Mouse (Mus musculus) forebrain, embryonic 11.5 days (tissue): ENCODE data around the gene Prcp. TPM values are rescaled to one million over a fixed set of nuclear protein-coding genes. Genes with fewer than 3 reads are reported as not detected.
A peak's percentile ranks its signal among the peaks of the same experiment; 100 is the strongest.

Source experiments
- ATAC-seq: fragments of 200-750 bp; cut with Nextera tagmentation; replicated peaks from 2 replicates; pipeline ENCODE4 v1.8.0; 2017; ENCODE audit warnings: moderate TSS enrichment; ENCODE audit not compliant: low FRiP score
- DNase-seq: peaks from one replicate; pipeline ENCODE4 v3.0.0-alpha.2; 2017; ENCODE audit warnings: low spot score
- H3K27ac ChIP-seq: fragments of 300-500 bp; sonication (generic); 2 replicates; pipeline ENCODE4 v1.5.1; 2014; ENCODE audit warnings: low read depth, low read length
- H3K27me3 ChIP-seq: fragments of 300-500 bp; sonication (generic); 2 replicates; pipeline ENCODE4 v1.6.1; 2014; ENCODE audit warnings: mild to moderate bottlenecking, low read length, mixed read lengths; ENCODE audit not compliant: control insufficient read depth, insufficient read depth
- H3K36me3 ChIP-seq: fragments of 300-500 bp; sonication (generic); 2 replicates; pipeline ENCODE4 v1.6.1; 2014; ENCODE audit warnings: mild to moderate bottlenecking, low read length, moderate library complexity, mixed read lengths; ENCODE audit not compliant: control insufficient read depth, insufficient read depth
- H3K4me1 ChIP-seq: fragments of 300-500 bp; sonication (generic); replicated peaks from 2 replicates; pipeline ENCODE4 v1.6.1; 2014; ENCODE audit warnings: low read length, mixed read lengths; ENCODE audit not compliant: control insufficient read depth, insufficient read depth
- H3K4me2 ChIP-seq: fragments of 300-500 bp; sonication (generic); 2 replicates; pipeline ENCODE4 v1.6.1; 2014; ENCODE audit warnings: low read depth, mild to moderate bottlenecking, low read length, moderate library complexity, mixed read lengths; ENCODE audit not compliant: severe bottlenecking
- H3K4me3 ChIP-seq: fragments of 300-500 bp; sonication (generic); 2 replicates; pipeline ENCODE4 v1.5.1; 2014; ENCODE audit warnings: low read depth, low read length
- H3K9ac ChIP-seq: fragments of 300-500 bp; sonication (generic); 2 replicates; pipeline ENCODE4 v1.6.1; 2014; ENCODE audit warnings: low read length
- H3K9me3 ChIP-seq: fragments of 300-500 bp; sonication (generic); 2 replicates; pipeline ENCODE4 v1.6.1; 2016; ENCODE audit warnings: low read length, mixed read lengths; ENCODE audit not compliant: control insufficient read depth
- WGBS: fragments of 180-500 bp; shearing (Covaris S2); extraction: QIAGEN DNeasy Blood & Tissue Kit; methylation state at CpG from one replicate; pipeline ENCODE4 v1.1.7; 2014; 5-methylcytosine and 5-hydroxymethylcytosine counted together
- polyA plus RNA-seq: library from polyadenylated mRNA; unstranded; fragments of >200 nt; fragmentation: Nextera tagmentation; extraction: Ambion mirVana; gene quantifications from 2 replicates; pipeline ENCODE4 v1.2.1, GENCODE M21; 2014

The Prcp gene
- polyA plus RNA-seq, 1 experiment from 2014 or later = 20.3 TPM

DNA sequence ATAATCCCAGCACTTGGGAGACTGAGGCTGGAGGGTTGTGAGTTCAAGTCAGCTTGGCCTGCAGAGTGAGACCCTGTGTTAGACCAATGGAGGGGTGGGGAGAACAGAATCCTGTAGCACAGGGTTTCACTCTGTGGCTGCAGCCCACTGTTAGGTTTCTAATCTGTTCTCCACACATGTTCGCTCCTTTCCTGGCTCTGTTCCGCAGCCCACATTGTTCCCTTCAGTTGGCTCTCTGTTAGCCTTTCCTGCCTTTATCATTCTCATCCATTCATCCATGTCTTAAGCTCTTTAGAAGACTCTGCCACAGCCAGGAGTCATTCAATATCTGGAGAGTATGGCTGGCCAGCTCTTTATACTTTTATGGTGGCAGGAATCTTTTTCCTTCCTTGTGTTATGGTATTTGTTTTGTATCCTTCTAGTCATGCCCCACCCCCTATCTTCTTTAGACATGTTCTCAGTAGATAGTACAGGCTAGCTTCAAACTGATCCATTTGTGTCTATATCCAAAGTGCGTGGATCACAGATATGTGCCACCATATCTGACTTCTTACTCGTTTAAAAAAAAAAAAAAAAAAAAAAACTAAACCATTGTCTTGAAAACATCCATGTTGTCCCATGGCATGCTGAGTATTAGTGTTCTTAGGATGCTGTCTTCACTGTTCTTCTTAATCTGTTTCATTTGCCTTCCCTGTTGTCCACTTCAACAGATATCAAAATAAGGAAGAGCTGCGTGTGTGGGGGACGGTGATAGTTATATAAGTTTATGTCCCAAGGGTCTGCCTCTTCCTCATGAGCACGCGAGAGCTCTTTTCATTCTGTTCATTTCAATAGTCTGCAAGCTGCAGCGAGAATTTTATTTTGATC lies 9.8 kb downstream of the Prcp start:
- DNase-seq = no peak

DNA sequence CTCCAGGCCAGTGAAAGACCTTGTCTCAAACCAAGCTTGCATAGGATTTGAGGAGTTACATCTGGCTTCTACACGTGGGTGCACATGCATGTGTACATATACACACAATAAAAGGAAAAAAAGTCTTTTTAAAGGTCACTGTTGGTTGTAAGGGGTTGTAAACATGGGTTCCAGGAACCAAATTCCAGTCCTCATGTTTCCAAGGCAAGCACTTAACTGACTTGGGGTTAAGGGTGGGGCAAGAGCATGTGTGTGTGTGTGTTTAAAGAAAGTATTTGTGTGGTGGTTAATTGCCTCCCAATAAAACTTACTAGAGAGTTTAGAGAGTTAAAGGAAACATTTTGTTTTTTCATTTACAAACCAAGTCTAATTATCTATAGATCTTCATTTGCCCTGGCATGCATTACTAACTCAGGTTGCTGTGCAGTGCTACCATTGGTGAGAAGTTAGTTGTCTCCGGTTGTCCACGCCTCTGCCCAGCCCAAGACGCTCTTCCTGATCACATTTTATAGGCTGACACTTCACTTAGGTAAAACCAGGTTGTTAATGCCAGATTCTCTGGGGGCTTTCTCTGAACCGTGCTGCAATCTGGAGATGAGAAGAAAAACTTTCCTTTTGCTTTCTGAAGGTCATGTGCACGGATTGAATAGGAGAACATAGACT lies 10.9 kb downstream of the Prcp start:
- WGBS = 89% methylated on average over 6 of the region's 6 CpGs
- ATAC-seq (no peak), DNase-seq (no peak)
- H3K4me2 ChIP-seq = no peak overlapping the region
- no peaks in the 10 kb centered on the region for H3K4me1 ChIP-seq
- H3K27me3 ChIP-seq = no peaks in the 10 kb centered on the region
- no peak overlapping the region for H3K9ac ChIP-seq
- H3K4me3 ChIP-seq = no peak overlapping the region
- no peak overlapping the region for H3K27ac ChIP-seq
- no peaks in the 10 kb centered on the region for H3K36me3 ChIP-seq
- no peaks in the 10 kb centered on the region for H3K9me3 ChIP-seq

More for the DNA sequence above, 9.8 kb downstream of the Prcp start:
- no peaks in the 10 kb centered on the region for H3K4me1 ChIP-seq
- H3K4me3 ChIP-seq = no peak overlapping the region
- H3K36me3 ChIP-seq = no peaks in the 10 kb centered on the region
- no peaks in the 10 kb centered on the region for H3K27me3 ChIP-seq
- H3K9me3 ChIP-seq = no peaks in the 10 kb centered on the region
- no peak for ATAC-seq
- WGBS = 84% methylated on average over 9 of the region's 9 CpGs
- H3K9ac ChIP-seq = no peak overlapping the region
- no peak overlapping the region for H3K27ac ChIP-seq
- no peak overlapping the region for H3K4me2 ChIP-seq

DNA sequence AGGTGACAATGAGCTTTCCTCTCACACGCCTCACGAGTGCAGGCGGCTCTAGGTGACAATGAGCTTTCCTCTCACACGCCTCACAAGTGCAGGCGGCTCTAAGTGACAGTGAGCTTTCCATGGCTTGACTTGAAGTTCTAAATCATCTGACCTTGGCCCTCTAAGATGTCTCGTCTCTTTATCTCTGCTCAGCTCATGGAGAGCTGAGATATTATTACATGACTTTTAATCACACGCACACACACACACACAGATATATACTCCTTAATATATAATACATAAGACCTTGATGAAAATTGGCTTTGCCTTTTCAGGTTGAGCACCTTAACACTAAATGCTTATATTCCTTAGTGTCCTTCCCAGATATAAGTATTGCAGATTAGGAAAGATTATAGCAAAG lies 12.5 kb downstream of the Prcp start:
- H3K36me3 ChIP-seq = no peaks in the 10 kb centered on the region
- DNase-seq (no peak), ATAC-seq (0 out of 2 replicates have a peak, but pooled peaks have one; percentile 6)
- H3K4me3 ChIP-seq = no peak overlapping the region
- H3K4me1 ChIP-seq = no peaks in the 10 kb centered on the region
- H3K9me3 ChIP-seq = no peaks in the 10 kb centered on the region
- no peak overlapping the region for H3K27ac ChIP-seq
- WGBS = 88% methylated on average over 7 of the region's 7 CpGs
- no peak overlapping the region for H3K9ac ChIP-seq
- no peaks in the 10 kb centered on the region for H3K27me3 ChIP-seq
- H3K4me2 ChIP-seq = no peak overlapping the region

DNA sequence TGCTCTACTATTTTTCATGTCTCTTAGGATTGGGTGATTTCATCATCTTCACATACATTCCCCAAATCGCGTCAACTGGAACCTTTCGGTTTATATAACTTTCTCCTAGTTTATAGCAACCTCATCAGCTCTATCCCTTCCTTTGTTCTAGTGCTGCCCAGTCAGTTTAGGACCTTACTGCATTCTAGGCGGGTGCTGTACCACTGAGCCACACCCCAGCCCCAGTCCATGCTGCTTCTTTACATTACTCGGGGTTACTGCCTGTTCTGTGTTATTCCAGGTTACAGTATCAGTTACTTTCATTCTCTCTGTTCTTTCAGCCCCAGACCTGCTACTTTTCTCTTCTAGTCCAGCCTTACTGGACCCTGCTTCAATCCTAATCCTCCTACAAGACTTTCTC lies 13.0 kb downstream of the Prcp start:
- Histone ChIP-seq H3K9ac (no peak overlapping the region), H3K4me2 (no peak overlapping the region), H3K4me3 (no peak overlapping the region), H3K9me3 (no peaks in the 10 kb centered on the region), H3K27me3 (no peaks in the 10 kb centered on the region), H3K36me3 (no peaks in the 10 kb centered on the region), H3K27ac (no peak overlapping the region), H3K4me1 (no peaks in the 10 kb centered on the region)
- 96% methylated on average over 5 of the region's 5 CpGs for WGBS
- DNase-seq (no peak), ATAC-seq (no peak)

DNA sequence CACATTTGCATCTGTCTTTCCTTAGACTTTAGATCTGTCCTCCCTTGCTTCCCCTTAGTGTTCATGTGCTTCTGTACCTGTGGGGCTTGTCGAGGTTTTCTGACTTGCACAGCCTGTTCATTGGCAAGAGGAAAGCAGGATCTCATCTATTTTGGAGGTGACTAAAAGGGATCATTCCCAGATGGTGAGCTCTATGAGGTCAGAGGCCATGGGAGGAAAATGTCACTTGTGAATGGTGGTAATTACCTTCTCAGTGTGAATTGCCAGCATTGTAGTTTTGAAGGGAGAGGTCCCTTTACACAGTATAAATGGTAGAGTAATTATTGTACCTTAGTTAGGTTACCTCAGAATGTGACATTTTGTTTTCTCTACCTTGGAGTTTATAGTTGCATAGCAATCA lies 15.9 kb downstream of the Prcp start:
- Histone ChIP-seq H3K9ac (no peak overlapping the region), H3K36me3 (no peaks in the 10 kb centered on the region), H3K27ac (no peak overlapping the region), H3K4me3 (no peak overlapping the region), H3K27me3 (no peaks in the 10 kb centered on the region), H3K4me2 (no peak overlapping the region), H3K4me1 (no peaks in the 10 kb centered on the region), H3K9me3 (no peaks in the 10 kb centered on the region)
- ATAC-seq = no peak
- WGBS = 45% methylated on average over 1 of the region's 1 CpGs
- no peak for DNase-seq

DNA sequence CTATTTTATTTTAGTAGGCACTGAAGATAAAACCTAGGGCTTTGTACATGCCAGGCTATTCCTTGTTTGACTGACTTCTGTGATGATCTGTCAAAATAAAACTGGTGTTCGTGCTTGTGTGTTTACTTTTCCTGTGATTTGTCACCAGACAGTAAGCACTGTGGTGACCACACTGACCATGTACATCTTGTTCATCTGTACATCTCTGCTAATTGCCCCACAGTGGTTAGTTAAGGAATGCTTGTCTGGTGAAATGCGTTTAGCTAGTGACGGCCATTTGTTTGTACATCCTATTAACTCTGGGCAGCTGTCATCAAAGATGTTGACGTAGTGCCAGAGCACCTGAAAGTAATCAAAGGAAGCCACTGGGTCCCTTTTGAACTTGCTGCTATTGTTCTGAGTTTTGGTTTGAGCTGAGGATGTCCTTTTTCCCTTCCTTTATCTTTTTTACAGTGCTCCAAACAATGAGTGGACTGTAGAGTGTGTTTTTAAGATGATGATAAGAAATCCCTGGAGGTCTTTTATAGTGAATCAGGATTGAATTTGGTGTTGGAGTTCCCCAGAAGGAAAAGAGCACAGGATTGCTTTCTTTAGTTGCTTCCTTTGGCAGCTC lies 16.5 kb downstream of the Prcp start:
- H3K9ac ChIP-seq = no peak overlapping the region
- no peaks in the 10 kb centered on the region for H3K9me3 ChIP-seq
- ATAC-seq (no peak), DNase-seq (no peak)
- H3K27me3 ChIP-seq = no peaks in the 10 kb centered on the region
- no peak overlapping the region for H3K27ac ChIP-seq
- no peak overlapping the region for H3K4me3 ChIP-seq
- no peaks in the 10 kb centered on the region for H3K4me1 ChIP-seq
- no peaks in the 10 kb centered on the region for H3K36me3 ChIP-seq
- no peak overlapping the region for H3K4me2 ChIP-seq
- 57% methylated on average over 4 of the region's 4 CpGs for WGBS

DNA sequence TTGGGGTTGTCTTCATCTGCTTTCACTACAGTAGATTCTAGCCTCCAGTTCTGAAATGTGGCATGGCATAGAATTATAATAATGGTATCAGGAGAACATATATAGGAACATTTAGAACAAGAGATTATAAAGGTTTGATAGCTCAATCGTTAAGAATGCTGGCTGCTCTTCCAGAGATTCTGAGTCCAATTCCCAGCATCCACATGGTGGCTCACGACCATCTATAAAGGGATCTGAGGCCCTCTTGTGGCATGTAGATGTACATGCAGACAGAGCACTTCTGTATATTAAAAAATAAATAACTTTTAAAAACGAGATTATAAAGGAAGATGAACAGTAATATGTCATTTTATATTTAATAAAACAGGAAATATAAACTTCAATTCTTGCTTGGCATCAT lies 19.2 kb downstream of the Prcp start:
- H3K4me1 ChIP-seq = no peaks in the 10 kb centered on the region
- no peak overlapping the region for H3K9ac ChIP-seq
- DNase-seq (no peak), ATAC-seq (no peak)
- H3K4me3 ChIP-seq = no peak overlapping the region
- H3K4me2 ChIP-seq = no peak overlapping the region
- H3K36me3 ChIP-seq = no peaks in the 10 kb centered on the region
- WGBS = 48% methylated on average over 3 of the region's 3 CpGs
- H3K27ac ChIP-seq = no peak overlapping the region
- no peaks in the 10 kb centered on the region for H3K9me3 ChIP-seq
- H3K27me3 ChIP-seq = no peaks in the 10 kb centered on the region

DNA sequence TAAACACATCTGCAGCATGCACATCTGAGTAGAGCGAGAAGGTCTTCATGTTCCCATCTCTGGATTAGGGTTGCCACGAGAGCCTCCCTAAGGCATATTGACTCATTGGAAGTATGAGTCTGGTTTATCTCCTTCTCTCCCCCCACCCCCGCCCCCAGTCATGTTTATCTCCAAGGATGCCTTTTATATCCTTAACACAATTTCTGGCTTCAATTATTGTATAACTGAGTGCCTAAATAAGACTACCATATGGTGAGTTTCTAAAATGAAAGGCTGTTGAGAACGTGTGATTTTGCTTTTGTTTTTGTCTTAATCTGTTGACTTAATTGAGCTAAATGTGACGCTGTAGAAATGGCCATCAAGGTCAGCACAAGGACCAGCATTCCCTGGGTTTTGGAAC lies 21.8 kb downstream of the Prcp start:
- 74% methylated on average over 5 of the region's 5 CpGs for WGBS
- no peak for DNase-seq

More for the DNA sequence above, 21.8 kb downstream of the Prcp start:
- Histone ChIP-seq H3K9me3 (no peaks in the 10 kb centered on the region), H3K36me3 (no peaks in the 10 kb centered on the region), H3K4me3 (no peak overlapping the region), H3K4me2 (no peak overlapping the region), H3K9ac (no peak overlapping the region), H3K27ac (no peak overlapping the region), H3K4me1 (no peaks in the 10 kb centered on the region), H3K27me3 (no peaks in the 10 kb centered on the region)
- no peak for ATAC-seq
